ENCODE assay signal across 31 mouse cellular contexts in the genomic region with DNA sequence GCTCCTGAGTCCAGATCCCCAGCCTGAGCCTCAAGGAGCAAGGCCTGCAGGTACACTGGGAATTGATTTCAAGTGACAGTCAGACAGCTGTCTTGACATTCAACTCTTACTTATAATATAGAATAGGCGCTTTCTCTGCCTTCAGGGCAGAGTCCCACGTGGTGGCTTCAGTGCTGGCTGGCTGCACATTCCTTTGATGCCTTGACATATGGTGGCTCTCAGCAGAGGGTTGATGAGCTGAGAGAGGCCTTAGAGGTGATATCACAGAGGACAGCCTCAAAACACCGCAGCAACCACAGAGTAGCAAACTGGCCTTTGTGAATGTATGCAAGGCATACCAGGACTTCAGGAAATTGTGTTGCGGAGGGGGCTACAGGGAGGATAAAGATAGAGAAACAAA.
A peak's percentile ranks its signal among the peaks of the same experiment; 100 is the strongest.
DNase-seq lines count a peak whose midpoint lies in the region; ATAC-seq and TF ChIP-seq lines count a peak whose summit lies in the region.
"Had no signal": no experiment of that assay in that cellular context is flagged by ENCODE, and none has a peak within 500 bp of the region (broad histone marks: within the 10 kb centered on the region; RNA-seq: fewer than 3 reads in every experiment).

No protein-coding gene starts in this region.

- TF ChIP-seq CTCF in cerebellum, adult 2 months (IDR thresholded peaks at IDR 0.05; ENCODE audit: borderline replicate concordance, insufficient read depth, low read depth, low read length), result no peak

- peaks cover 12% of the 10 kb centered on the region for H3K27me3 ChIP-seq in forebrain, embryonic 10.5 days (ENCODE audit: poor library complexity, severe bottlenecking)
- H3K27me3 ChIP-seq in forebrain, embryonic 16.5 days (replicated peaks; ENCODE audit: control insufficient read depth, insufficient read depth, low read length), result no peaks in the 10 kb centered on the region
- H3K27me3 ChIP-seq in cerebellum, adult 2 months (ENCODE audit: control insufficient read depth, insufficient read depth, low read length), result no peaks in the 10 kb centered on the region
- 0 out of 2 replicates have a peak, but pooled peaks cover 4% of the 10 kb centered on the region for H3K27me3 ChIP-seq in limb, embryonic 10.5 days (ENCODE audit: low read depth, poor library complexity, severe bottlenecking)
- H3K27me3 ChIP-seq: lung, embryonic 15.5 days had no signal

- H3K4me3 ChIP-seq in forebrain, embryonic 10.5 days, result no peak overlapping the region
- no peak overlapping the region for H3K4me3 ChIP-seq in forebrain, embryonic 16.5 days (replicated peaks; ENCODE audit: low read length)
- no peak overlapping the region for H3K4me3 ChIP-seq in cerebellum, adult 2 months (replicated peaks; ENCODE audit: insufficient read depth, low read depth, low read length)
- no peak overlapping the region for H3K4me3 ChIP-seq in limb, embryonic 10.5 days
- H3K4me3 ChIP-seq: gastrocnemius, adult 2 months; heart, embryonic 13.5 days; hindbrain, embryonic 15.5 days; kidney, embryonic 15.5 days; layer of hippocampus, adult 2 months; left cerebral cortex, adult 2 months; limb, embryonic 13.5 days; lung, embryonic 15.5 days; midbrain, embryonic 10.5 days had no signal

- no peak for ATAC-seq in forebrain, embryonic 16.5 days
- ATAC-seq: forebrain, embryonic 14.5 days; inflammation-experienced regulatory T-cells, adult 6 months had no signal

- no peak for DNase-seq in forebrain, embryonic 10.5 days (ENCODE audit: extremely low spot score, low spot score)
- DNase-seq in cerebellum, adult 2 months, result peak; percentile 44 to 66
- peak; percentile 51 to 57 for DNase-seq in cerebellum, postnatal 10 days
- no peak for DNase-seq in limb, embryonic 10.5 days (ENCODE audit: low spot score)
- no peak for DNase-seq in urinary bladder, postnatal 25 days (ENCODE audit: low spot score)
- no peak for DNase-seq in right cerebral cortex, postnatal 14 days
- DNase-seq in adrenal gland, postnatal 10 days, result no peak
- DNase-seq: adrenal gland, postnatal 36 days; B cell, adult 2 months; gastrocnemius, adult 2 months; gastrocnemius, postnatal 36 days; heart, postnatal 10 days; kidney, adult 11 months; kidney, postnatal 25 days; right cerebral cortex, adult 18-20 months; right cerebral cortex, postnatal 4 days; thymus, adult 18-20 months; thymus, postnatal 25 days had no signal

- peaks cover 50% of the 10 kb centered on the region for H3K4me1 ChIP-seq in forebrain, embryonic 10.5 days
- H3K4me1 ChIP-seq in forebrain, embryonic 16.5 days (replicated peaks; ENCODE audit: control insufficient read depth, insufficient read depth, low read length), result peaks cover 10% of the 10 kb centered on the region; the same call in 1 of the 2 replicates
- peaks cover 6% of the 10 kb centered on the region; the same call in 1 of the 2 replicates for H3K4me1 ChIP-seq in cerebellum, adult 2 months (ENCODE audit: control insufficient read depth, insufficient read depth, low read length)
- peaks cover 54% of the 10 kb centered on the region for H3K4me1 ChIP-seq in limb, embryonic 10.5 days
- H3K4me1 ChIP-seq: heart, embryonic 13.5 days; lung, embryonic 15.5 days had no signal

- 73% methylated on average over 4 of the region's 4 CpGs for WGBS in forebrain, embryonic 10.5 days
- WGBS in forebrain, embryonic 16.5 days, result 68% methylated on average over 4 of the region's 4 CpGs
- 33% methylated on average over 4 of the region's 4 CpGs for WGBS in cerebellum, adult 2 months
- 48% methylated on average over 4 of the region's 4 CpGs for WGBS in limb, embryonic 10.5 days

- H3K9me3 ChIP-seq in forebrain, embryonic 10.5 days, result no peaks in the 10 kb centered on the region; the same call in 1 of the 2 replicates
- peaks cover 4% of the 10 kb centered on the region; the same call in 1 of the 2 replicates for H3K9me3 ChIP-seq in forebrain, embryonic 16.5 days (ENCODE audit: control insufficient read depth, low read length)
- no peaks in the 10 kb centered on the region for H3K9me3 ChIP-seq in limb, embryonic 10.5 days (replicated peaks)
- H3K9me3 ChIP-seq: heart, embryonic 13.5 days; hindbrain, embryonic 15.5 days; kidney, embryonic 15.5 days; lung, embryonic 15.5 days; midbrain, embryonic 10.5 days had no signal

- no peak overlapping the region for H3K9ac ChIP-seq in forebrain, embryonic 16.5 days (replicated peaks; ENCODE audit: low read depth, low read length)
- H3K9ac ChIP-seq: heart, embryonic 13.5 days; hindbrain, embryonic 15.5 days; kidney, embryonic 15.5 days; limb, embryonic 13.5 days; lung, embryonic 15.5 days had no signal

- TF ChIP-seq POLR2A in cerebellum, adult 2 months (IDR thresholded peaks at IDR 0.05; ENCODE audit: borderline replicate concordance, insufficient read depth, low read length), result no peak

- no peak overlapping the region for H3K4me2 ChIP-seq in forebrain, embryonic 16.5 days (ENCODE audit: low read length)
- H3K4me2 ChIP-seq: heart, embryonic 13.5 days; hindbrain, embryonic 15.5 days; kidney, embryonic 15.5 days; limb, embryonic 13.5 days; liver, embryonic 11.5 days; lung, embryonic 15.5 days had no signal

- H3K36me3 ChIP-seq in forebrain, embryonic 10.5 days (replicated peaks), result no peaks in the 10 kb centered on the region
- no peaks in the 10 kb centered on the region for H3K36me3 ChIP-seq in forebrain, embryonic 16.5 days (ENCODE audit: control insufficient read depth, insufficient read depth)
- H3K36me3 ChIP-seq in limb, embryonic 10.5 days, result no peaks in the 10 kb centered on the region
- H3K36me3 ChIP-seq: heart, embryonic 13.5 days; hindbrain, embryonic 15.5 days; kidney, embryonic 15.5 days; limb, embryonic 13.5 days; lung, embryonic 15.5 days; midbrain, embryonic 10.5 days had no signal

- H3K27ac ChIP-seq in forebrain, embryonic 10.5 days, result 0 out of 2 replicates have a peak overlapping the region, but pooled peaks have one; percentile 4
- no peak overlapping the region for H3K27ac ChIP-seq in forebrain, embryonic 16.5 days (ENCODE audit: low read length)
- no peak overlapping the region for H3K27ac ChIP-seq in cerebellum, adult 2 months (ENCODE audit: insufficient read depth, low read length)
- peak overlapping the region; percentile 44; the same call in 1 of the 2 replicates for H3K27ac ChIP-seq in limb, embryonic 10.5 days
- H3K27ac ChIP-seq: gastrocnemius, adult 2 months; heart, embryonic 13.5 days; hindbrain, embryonic 15.5 days; kidney, embryonic 15.5 days; layer of hippocampus, adult 2 months; left cerebral cortex, adult 2 months; limb, embryonic 13.5 days; lung, embryonic 15.5 days; midbrain, embryonic 10.5 days; stomach, postnatal 0 days had no signal

Comparison
In these comparisons a context has a peak if more than half of its experiments do, and no peak if none do; other contexts are left out.
1. H3K27ac ChIP-seq: peak in forebrain, embryonic 10.5 days (single experiment) and limb, embryonic 10.5 days (single experiment); none in forebrain, embryonic 16.5 days (single experiment) and cerebellum, adult 2 months (single experiment).
2. DNase-seq: peak in cerebellum, adult 2 months (2 of 2) and cerebellum, postnatal 10 days (2 of 2); none in forebrain, embryonic 10.5 days (single experiment), limb, embryonic 10.5 days (single experiment), urinary bladder, postnatal 25 days (single experiment), right cerebral cortex, postnatal 14 days (single experiment) and adrenal gland, postnatal 10 days (single experiment).